Mouse (Mus musculus) adrenal gland, postnatal 4 days (tissue): ENCODE data around the gene Gimap7. TPM values are rescaled to one million over a fixed set of nuclear protein-coding genes. Genes with fewer than 3 reads are reported as not detected.
"Not testable (repeated sequence)": the region's sequence is repeated elsewhere in the genome, so short reads cannot be mapped to it uniquely, and the experiment has no call there.

ENCODE experiments used
- DNase-seq, 2 experiments: peaks; one replicate each; pipeline ENCODE4 v3.0.0; 2021 to 2022; ENCODE audit warnings: low spot score in 2 of 2, mixed read lengths in 2 of 2
- long read RNA-seq, 2 experiments: library from polyadenylated mRNA; stranded (forward); transcript quantifications; one replicate each; pipeline ENCODE4 v2.0.0; 2021
- total RNA-seq, 2 experiments: library from RNA; stranded (reverse); gene quantifications; 2 replicates each; pipeline ENCODE4 v1.2.3; 2021

The Gimap7 gene
- total RNA-seq = not detected
- long read RNA-seq, experiment 1 = 0 reads
- long read RNA-seq, experiment 2 = 0 reads

DNA sequence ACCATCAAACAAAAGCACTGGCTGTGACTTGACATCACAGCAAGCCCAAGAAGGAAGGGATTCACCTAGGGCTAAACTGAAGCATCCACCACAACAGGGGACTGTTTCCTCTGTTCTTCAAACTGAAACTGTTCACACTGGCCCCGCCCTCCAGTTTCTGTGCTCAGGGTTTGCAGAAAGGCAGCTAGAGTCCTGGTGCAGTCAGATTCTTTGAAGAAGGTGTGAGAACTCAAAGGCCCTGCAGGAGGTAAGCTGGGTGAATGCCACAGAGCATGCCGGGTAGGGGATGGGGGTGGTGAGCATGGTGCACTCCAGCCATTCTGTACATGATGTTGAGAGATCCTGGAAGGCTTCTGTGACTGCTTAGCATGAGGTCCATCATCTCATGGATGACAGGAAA, at the start of gene Gimap7, which contains the start of gene Gm28053:
Gene Gimap7, plus strand, starts transcription at position 167 of the 400 bp plus-strand sequence.
Gene Gm28053, plus strand, starts transcription at position 153 of the 400 bp plus-strand sequence.
- no peak for DNase-seq

DNA sequence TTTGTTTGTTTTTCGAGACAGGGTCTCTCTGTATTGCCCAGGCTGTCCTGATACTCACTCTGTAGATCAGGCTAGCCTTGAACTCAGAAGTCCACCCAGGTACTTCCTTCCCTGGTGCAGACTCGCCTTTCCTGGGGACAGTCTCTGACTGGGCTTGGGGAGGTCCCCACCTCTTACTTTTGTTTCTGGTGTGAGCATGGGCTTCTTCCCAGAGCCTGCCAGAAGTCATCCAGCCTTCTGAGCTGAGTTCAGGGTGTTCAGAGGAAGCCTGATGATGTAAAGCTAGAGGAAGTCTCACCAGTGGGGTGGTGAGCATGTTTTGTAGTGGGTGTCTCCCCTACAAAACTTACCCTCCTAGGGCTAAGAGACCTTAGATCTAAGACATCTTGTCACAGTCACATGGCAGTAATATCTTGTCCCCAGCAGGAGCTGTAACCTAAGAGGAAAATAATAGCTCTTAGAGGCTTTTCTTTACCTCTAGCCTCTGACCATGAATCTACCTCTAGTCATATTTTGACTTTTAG, 48.9 kb upstream of the Gimap7 start:
- no peak for DNase-seq

DNA sequence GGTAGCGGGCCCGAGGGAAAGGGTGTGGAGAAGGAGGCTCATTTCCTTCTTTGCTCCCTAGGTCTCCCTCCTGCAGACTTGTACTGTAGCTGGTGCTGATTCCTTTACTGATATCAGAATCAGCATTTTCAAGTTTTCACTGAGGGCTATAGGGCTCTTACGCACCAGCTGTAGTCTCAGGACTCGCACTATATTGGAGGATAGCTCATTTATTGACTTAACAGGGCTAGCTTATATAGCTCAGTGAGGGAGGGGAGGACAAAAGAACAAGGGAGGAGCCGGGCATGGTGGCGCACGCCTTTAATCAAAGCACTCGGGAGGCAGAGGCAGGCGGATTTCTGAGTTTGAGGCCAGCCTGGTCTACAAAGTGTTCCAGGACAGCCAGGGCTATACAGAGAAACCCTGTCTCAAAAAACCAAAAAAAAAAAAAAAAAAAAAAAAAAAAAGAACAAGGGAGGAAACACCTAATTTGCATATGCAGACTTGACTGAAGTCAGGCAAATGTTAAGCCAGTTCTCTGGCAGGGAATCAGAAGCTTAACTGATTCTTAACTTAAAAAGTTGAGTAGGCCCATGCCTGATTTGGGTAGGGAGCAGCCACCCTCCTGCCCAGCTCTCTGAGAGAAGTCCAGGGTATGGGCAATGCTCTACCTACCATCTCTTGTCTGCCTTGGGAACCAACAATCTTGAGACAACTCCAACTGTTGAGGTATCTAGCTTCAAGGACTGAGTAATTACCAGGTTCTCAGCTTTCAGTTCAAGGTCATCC, 43.9 kb upstream of the Gimap7 start:
- no peak for DNase-seq

DNA sequence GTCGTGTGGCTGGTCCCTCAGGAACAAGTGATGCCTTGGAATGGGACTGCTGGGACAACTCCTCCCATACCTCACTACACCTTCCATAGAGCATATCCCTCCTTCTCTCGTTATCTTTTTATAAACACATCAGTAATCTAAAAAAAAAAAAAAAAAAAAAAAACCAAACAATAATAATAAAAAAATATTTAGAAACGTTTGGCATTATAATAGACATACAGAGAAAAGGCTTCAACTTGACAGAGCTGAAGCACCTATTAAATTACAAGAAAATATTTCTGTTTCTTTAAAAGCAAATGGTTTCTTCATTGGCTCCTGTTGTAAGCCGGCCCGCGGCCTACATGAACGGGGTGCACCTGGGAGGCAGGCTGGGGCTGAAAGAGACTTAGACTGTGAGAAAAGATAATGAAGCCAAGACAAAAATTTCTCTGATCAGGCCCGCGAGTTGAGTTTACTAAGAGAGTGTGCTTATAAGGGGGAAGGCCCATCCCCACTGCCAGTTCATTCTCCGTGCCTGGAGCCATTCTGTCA, 43.0 kb upstream of the Gimap7 start:
- DNase-seq = no peak

DNA sequence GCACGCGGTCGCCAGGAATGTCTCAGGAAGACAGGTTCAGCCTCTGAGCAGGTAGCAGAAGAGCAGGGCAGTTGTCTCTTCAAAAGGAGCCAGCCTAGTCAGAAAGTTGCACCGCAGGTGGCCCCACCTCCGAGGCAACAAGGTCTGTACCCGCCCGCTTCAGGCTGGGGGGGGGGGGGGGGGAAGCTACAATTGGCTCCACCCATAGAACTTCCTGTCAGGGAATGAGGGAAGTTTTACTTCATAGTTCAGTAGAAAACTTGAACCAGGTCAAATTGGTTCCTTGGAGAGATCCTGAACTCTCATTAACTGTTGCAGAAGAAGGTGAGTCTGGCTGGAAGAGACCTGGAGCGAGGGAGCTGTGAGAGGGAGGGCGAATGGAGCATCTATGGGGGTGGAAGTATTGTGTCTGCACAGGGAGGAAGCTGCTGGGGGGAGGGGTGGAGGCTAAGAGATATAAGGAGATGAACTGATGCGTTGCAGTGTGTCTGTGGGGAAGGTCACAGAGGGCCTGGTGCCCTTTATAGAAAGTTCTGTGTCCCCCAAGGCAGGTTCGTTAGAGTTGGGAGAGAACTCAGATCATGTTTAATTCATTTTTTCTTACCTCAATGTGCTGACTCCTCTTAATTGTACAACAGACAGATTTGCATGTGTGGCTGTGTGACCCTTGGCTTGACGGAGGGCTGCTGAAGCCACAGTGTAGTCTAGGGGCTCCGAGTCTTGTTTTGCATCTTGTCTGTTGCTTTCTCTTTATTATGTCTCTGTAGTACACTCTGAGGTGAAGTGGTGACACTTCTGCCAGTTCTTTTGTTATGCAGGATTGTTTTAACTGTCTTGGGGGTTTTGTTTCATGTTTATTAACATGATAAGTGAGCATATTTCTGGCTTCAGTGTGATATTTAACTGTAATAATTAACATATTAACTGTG, 42.2 kb upstream of the Gimap7 start, which contains the start of gene Gimap9:
Gene Gimap9, plus strand, starts transcription at position 199 of the 929 bp plus-strand sequence.
- DNase-seq = no peak

DNA sequence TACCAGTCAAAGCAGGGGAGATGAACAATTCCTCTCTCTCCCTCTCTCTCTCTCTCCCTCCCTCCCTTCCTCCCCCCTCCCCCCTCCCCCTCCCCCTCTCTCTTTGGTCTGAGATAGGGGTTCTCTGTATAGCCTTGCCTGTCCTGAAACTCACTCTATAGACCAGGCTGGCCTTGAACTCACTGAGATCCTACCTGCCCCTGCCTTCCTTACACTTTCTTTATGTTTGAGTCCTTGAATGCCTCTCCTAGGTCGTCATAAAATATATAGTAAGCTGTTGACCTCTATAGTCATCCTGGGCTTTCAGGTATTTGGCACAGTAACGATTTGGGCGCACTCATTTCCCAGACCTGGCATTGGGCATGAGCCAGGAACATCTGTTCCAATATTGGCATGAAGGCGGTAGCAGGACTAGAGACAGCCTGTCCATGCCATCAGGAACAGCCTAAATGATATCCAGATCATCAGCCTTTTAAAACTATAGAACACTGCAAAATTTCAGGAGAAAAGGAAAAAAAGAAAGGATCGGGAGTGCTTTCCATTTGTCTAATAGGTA, 41.5 kb upstream of the Gimap7 start:
- DNase-seq = no peak

DNA sequence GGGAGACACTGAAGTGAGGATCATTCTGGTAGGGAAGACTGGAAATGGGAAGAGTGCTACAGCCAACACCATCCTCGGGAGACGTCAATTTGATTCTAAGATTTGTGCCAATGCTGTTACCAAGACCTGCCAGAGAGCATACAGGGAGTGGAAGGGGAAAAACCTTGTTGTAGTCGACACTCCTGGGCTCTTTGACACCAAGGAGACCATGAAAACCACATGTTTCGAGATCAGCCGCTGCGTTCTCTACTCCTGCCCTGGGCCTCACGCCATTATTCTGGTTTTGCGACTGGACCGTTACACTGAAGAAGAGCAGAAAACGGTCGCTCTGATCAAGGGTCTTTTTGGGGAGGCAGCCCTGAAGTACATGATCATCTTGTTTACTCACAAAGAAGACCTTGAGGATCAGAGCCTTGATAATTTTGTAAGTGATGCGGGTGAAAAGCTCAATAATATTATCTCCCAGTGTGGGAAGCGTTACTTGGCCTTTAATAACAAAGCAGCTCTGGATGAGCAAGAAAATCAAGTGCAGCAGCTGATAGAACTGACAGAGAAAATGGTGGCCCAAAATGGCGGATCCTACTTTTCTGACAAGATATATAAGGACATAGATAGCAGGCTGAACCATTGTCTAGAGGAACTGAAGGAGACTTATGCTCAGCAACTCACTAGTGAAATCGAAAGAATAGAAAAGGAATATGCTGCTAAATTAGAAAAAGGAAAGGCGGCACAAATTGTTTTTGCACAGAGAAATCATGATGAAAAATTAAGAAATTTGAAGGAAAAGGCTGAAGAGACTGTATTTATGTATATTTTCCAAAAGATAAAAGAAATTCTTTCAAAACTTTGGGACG, 40.7 kb upstream of the Gimap7 start:
- DNase-seq = no peak

DNA sequence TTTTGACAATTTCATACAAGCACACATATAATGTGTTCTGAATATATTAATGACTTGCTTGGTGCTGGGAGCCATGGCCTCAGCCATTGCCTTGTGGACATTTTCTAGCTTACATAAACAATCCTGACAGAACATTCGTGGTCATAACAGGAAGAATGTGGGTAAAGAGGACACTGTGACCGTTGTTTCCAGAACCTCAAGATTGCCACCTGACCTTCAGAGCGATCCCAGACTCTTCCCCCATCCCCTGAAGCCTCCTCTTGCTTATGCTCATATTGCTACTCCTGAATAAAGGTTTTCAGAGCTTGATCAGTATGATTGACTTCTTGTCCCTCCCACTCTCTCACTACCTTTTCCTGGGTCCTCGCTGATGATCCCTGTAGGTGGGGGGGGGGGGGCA, 40.0 kb upstream of the Gimap7 start:
- no peak for DNase-seq

DNA sequence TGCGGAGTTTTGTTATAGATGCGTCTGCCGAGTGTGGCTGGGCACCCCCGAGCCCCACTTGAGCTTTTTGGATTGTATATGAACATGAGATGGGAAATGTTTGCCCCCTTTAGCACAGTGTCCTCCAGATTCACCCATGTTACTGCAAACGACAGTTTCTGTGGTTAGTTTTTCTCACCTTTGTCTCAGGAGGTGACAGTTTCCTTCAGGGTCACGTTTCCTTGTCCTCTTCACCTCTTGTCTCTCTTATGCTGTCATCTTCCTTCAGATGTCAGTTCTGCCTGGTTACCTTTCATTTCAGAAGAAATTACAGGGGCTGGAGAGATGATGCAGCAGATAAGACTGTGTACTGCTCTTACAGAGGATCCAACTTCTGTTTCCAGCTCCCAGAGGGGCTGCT, 38.7 kb upstream of the Gimap7 start:
- no peak for DNase-seq

DNA sequence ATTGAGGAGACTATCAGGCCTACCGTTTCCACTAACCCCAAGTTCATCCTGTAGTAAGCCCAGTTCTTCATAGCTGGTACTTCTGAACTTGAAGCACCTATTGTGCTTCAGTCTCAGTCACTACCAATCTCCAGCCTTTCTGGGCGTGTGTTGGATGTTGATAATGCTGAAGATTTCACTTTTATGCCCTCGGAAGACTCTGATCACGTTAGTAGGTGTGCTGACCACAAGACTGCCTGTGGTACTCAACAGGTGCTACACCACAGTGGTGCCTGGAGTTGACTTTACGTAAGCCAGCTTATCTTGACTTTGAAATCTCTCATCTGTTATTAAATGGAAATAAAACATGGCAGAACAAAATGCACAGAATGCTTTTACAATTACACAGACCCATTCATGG, 38.0 kb upstream of the Gimap7 start:
- DNase-seq = no peak

DNA sequence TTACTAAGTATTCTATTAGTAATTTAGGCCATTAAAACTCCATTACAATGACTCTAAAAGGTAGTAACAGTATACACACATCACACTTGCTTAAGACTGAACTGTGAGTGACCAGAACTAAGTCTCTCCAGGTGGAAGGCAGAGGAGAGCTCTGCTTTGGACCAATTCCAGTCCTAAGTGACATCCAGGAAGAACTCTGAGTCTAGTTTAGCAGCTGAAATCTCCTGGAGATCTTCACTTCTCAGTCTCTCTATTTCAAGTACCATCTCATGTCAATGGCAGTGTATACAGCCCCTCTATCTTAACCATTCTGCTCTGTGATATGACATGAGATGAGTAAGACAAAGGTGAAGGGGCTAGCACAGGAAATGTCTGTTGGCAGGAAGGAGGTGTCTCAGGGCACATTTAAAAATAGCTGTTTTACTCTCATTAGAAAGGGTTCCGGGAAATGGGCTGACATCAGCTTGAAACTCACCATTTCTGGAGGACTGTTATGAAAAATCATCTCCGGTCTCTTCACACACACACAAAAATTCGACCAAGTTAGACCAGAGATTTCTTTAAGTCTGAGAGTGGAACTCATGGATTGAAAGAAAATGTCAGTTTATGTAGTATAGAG, 36.8 kb upstream of the Gimap7 start:
- DNase-seq = no peak

DNA sequence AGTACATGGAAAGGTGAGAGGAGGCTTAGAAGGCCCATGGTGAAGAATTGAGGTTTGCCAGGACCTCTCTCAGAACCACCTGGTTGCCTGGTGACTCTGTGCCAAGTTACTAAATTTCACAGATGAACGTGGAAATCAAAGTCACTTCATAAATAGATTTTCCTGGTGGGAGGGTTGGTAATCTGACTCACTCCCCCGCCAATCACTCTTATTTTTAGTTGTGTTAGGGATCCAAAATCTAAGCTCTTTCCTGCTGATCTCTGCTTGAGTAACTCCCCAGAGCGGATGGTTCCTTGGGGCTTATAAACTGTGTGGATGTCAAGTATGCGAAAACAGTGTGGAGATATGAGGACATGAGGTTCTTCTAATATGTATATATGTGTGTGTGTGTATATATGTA, 36.1 kb upstream of the Gimap7 start:
- DNase-seq = no peak

DNA sequence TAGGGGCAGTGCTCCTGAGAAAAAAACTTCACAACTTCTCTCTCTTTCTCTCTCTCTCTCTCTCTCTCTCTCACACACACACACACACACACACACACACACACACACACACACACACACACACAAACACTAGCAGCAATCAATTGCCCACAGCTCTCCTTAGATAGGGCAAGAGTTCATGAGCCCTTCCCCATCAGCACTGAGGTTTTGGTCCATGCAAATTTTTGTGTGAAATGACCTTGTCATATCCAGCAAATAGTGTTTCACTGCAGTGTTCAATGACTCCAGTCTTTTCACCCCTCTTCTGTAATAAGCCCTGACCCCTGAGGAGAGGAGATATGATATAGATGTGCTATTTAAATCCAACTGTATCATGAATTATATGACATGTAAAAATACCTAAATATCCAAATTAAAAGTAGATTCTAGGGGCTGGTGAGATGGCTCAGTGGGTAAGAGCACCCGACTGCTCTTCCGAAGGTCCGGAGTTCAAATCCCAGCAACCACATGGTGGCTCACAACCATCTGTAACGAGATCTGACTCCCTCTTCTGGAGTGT, 35.1 kb upstream of the Gimap7 start:
- DNase-seq = not testable (repeated sequence)

DNA sequence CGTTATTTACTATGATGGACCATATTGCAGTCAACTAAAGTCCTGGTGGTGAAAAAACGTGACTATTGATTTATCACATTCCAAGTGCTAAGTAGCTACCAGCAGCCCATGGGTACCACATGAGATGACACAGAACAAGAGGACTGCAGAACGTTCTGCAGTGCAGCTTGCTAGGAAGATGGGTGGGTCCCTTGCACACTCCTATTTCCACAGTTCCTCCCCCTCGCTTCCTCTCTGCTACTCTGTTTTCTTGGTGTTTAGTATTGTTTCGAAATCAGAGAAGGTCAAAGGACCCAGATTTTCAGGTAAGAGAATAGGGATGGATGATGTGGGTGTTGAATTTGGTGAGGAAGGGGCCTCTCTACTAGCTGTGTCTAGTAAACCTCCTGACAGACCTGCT, 34.1 kb upstream of the Gimap7 start, which contains the start of gene Gimap4:
Gene Gimap4, plus strand, starts transcription at position 231 of the 400 bp plus-strand sequence.
- DNase-seq = no peak

DNA sequence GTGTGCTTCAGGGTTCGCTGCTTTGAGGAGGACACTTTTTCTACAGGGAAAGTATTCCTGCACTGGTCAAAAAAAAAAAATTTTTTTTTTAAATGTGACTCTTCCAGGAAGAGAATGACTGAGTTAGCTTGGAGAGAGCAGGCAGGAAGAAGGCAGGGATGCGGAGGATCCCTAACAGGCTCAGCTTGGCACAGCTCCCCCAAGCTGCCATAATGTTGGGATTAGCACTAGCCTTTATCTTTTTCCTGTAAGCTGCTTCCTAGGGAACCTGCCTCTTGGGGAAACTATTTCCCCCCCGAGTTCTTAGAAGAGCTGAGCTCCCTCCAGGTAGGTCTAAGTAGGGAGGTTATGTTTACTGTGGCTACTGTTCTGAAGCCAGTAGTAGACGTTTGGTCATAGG, 33.6 kb upstream of the Gimap7 start:
- DNase-seq = no peak

DNA sequence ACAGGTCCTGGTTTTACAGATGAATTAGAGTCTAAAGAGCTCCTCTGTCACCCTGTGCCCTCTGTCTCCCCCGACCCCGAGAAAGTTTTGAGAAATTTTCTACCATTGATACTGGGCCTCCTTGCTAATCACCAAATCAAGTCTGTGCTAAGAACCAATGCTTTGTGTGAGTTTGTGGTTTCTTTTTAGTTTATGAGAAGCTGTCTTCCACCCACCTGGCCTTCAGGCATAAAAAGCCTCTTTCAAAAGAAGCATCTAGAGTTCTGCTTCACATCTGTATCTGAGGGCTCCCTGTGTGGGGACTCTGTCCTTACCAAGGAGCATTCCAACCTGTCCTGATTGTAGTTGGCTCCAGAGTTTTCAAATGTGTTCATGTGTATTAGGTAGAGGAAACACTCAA, 33.2 kb upstream of the Gimap7 start:
- no peak for DNase-seq

DNA sequence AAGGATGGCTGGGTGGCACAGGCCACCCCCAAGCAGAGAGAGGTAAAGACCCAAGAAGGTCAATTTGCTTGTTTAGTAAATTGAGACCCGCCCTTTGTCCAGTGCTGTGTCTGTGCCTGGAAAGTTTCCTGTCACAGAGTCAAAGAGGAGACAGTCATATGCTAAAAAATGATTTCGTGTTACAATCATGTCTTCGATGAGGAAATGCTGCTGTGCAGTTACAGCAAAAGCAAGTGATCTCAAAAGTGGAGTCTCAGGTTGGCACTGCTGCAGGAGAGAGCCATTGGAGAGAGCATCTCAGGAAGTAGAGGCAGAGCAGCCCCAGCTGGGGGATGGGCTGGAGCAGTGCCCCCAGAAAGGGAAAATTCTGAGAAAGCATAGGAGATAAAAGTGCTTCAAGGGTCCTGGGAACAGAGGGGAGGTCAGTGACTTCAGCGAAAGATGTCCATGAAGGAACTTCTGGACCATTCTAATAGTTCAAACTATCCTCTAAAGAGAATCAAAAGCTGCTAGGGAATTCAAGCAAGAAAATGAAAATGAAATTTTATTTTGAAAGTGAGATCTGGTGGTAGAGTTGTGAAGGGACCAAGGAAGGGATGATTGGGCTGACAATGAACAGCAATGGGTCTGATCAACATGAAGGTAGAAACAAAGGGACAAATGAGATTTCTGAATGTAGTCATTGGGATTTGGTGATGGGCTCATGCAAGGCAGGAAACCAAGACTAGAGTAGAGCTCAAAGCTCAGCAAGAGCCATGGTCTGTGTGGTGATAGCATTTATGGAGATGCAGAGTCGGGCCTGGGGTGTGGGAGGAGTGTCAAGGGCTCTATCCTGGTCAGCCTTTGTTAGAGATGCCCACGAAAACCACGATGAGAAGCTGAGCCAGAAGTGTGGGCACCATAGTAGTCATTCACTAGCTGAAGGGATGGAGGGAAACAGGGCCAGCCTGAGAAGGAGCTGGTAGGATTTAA, 32.4 kb upstream of the Gimap7 start:
- no peak for DNase-seq

DNA sequence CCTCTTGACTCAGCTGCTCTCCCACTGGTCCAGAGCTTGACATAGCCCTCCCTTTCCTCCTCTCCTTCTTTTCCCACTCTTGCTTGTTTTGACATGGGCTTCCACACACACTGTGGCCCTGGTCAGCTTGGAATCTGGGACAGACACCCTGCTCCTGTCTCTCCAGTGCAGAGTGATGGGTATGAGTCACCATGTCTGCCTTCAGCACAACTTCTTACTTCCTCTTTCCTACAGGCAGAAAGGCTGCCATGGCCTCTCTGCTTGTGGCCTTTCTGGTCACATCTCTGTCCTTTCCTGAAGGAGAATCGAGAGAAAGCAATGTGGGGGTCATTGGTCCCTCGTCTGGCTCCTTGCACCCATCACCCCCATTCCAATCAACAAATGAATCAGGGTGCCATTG, 31.3 kb upstream of the Gimap7 start:
- DNase-seq = no peak
